Mouse (Mus musculus): ENCODE results near the gene Gab2.

Gab2 gene

GRCm38 (mm10) chr7:97251638-97252037, 170.3 kb downstream of the Gab2 start:
- DNase-seq (ENCODE audit: low spot score in 2 of 2), result peak in 1 of 2 experiments; percentile 38

- peak; percentile 81 to 82 for DNase-seq (ENCODE audit: low spot score in 2 of 2)
Measured at GRCm38 (mm10) chr7:97262541-97262940, 181.2 kb downstream of the Gab2 start.

- peak; percentile 21 to 40 for DNase-seq (ENCODE audit: low spot score in 2 of 2)
Measured at GRCm38 (mm10) chr7:97270367-97270766, 189.0 kb downstream of the Gab2 start.

- DNase-seq (ENCODE audit: low spot score in 2 of 2), result no peak
Measured at GRCm38 (mm10) chr7:97271068-97271467, 189.7 kb downstream of the Gab2 start.

GRCm38 (mm10) chr7:97296986-97297385, 215.6 kb downstream of the Gab2 start:
- DNase-seq (ENCODE audit: low spot score in 2 of 2), result no peak

- DNase-seq (ENCODE audit: low spot score in 2 of 2), result peak; percentile 35 to 76
Measured at GRCm38 (mm10) chr7:97297466-97297865, 216.1 kb downstream of the Gab2 start.

GRCm38 (mm10) chr7:97298279-97298678, 216.9 kb downstream of the Gab2 start:
- DNase-seq (ENCODE audit: low spot score in 2 of 2), result no peak

GRCm38 (mm10) chr7:97298943-97299342, 217.6 kb downstream of the Gab2 start:
- no peak for DNase-seq (ENCODE audit: low spot score in 2 of 2)

GRCm38 (mm10) chr7:97300914-97301313, 219.5 kb downstream of the Gab2 start:
- DNase-seq (ENCODE audit: low spot score in 2 of 2), result no peak

- DNase-seq (ENCODE audit: low spot score in 2 of 2), result no peak
Measured at GRCm38 (mm10) chr7:97301321-97301720, 219.9 kb downstream of the Gab2 start.

GRCm38 (mm10) chr7:97302261-97302660, 220.9 kb downstream of the Gab2 start:
- no peak for DNase-seq (ENCODE audit: low spot score in 2 of 2)

GRCm38 (mm10) chr7:97302876-97303275, 221.5 kb downstream of the Gab2 start:
- no peak for DNase-seq (ENCODE audit: low spot score in 2 of 2)

- no peak for DNase-seq (ENCODE audit: low spot score in 2 of 2)
Measured at GRCm38 (mm10) chr7:97303614-97304013, 222.2 kb downstream of the Gab2 start.

- peak in 1 of 2 experiments; percentile 18 for DNase-seq (ENCODE audit: low spot score in 2 of 2)
Measured at GRCm38 (mm10) chr7:97304471-97304870, 223.1 kb downstream of the Gab2 start.

GRCm38 (mm10) chr7:97305206-97305605, 223.8 kb downstream of the Gab2 start:
- no peak for DNase-seq (ENCODE audit: low spot score in 2 of 2)

GRCm38 (mm10) chr7:97306813-97307212, 225.4 kb downstream of the Gab2 start:
- no peak for DNase-seq (ENCODE audit: low spot score in 2 of 2)

GRCm38 (mm10) chr7:97307546-97307945, 226.2 kb downstream of the Gab2 start:
- DNase-seq (ENCODE audit: low spot score in 2 of 2), result no peak

GRCm38 (mm10) chr7:97309461-97310340, 228.3 kb downstream of the Gab2 start:
- no peak for DNase-seq (ENCODE audit: low spot score in 2 of 2)

- DNase-seq (ENCODE audit: low spot score in 2 of 2), result no peak
Measured at GRCm38 (mm10) chr7:97310341-97310635, 228.9 kb downstream of the Gab2 start.

- no peak for DNase-seq (ENCODE audit: low spot score in 2 of 2)
Measured at GRCm38 (mm10) chr7:97311620-97312019, 230.2 kb downstream of the Gab2 start.

- no peak for DNase-seq (ENCODE audit: low spot score in 2 of 2)
Measured at GRCm38 (mm10) chr7:97312196-97312595, 230.8 kb downstream of the Gab2 start.

GRCm38 (mm10) chr7:97312856-97313255, 231.5 kb downstream of the Gab2 start:
- DNase-seq (ENCODE audit: low spot score in 2 of 2), result no peak

- DNase-seq (ENCODE audit: low spot score in 2 of 2), result no peak
Measured at GRCm38 (mm10) chr7:97313364-97313995, 232.1 kb downstream of the Gab2 start.

Data from heart, adult 9 months (tissue).